Mouse (Mus musculus) cerebellum, adult 2 months (tissue): ENCODE measurements around the gene Dtd1.

Experiments used
- CTCF ChIP-seq: fragments of 200-500 bp; IDR thresholded peaks from 2 replicates; pipeline ENCODE4 v1.5.1; 2011; ENCODE audit warnings: low read depth, mild to moderate bottlenecking, control low read depth, low read length, moderate library complexity, borderline replicate concordance; ENCODE audit not compliant: insufficient read depth
- POLR2A ChIP-seq: fragments of 200-500 bp; IDR thresholded peaks from 2 replicates; pipeline ENCODE4 v1.6.1; 2011; ENCODE audit warnings: low read length, control low read depth, borderline replicate concordance; ENCODE audit not compliant: insufficient read depth

- TF ChIP-seq POLR2A (no peak), CTCF (no peak)
These were observed 164.0 kb downstream of the Dtd1 start for GRCm38 (mm10) chr2:144763706-144764105.
